Mouse (Mus musculus) brown adipose tissue, adult 24 weeks (tissue): ENCODE results near the gene Rpl37a. TPM values are rescaled to one million over a fixed set of nuclear protein-coding genes. Genes with fewer than 3 reads are reported as not detected.

Source experiments
- H3K27ac ChIP-seq: fragments of 200-500 bp; replicated peaks from 2 replicates; pipeline ENCODE4 v1.5.1; 2012; ENCODE audit warnings: low read depth, mild to moderate bottlenecking, low read length
- H3K4me1 ChIP-seq: fragments of 200-500 bp; 2 replicates; pipeline ENCODE4 v1.6.1; 2012; ENCODE audit warnings: low read length, mixed read lengths; ENCODE audit not compliant: control insufficient read depth, insufficient read depth, insufficient read length
- H3K4me3 ChIP-seq: fragments of 200-500 bp; 2 replicates; pipeline ENCODE4 v1.5.1; 2012; ENCODE audit warnings: low read depth, mild to moderate bottlenecking, low read length, moderate library complexity; ENCODE audit not compliant: insufficient read depth
- polyA plus RNA-seq: library from polyadenylated mRNA; stranded (reverse); fragments of >200 nt; gene quantifications from 2 replicates; pipeline ENCODE4 v1.2.4, GENCODE M21; 2012; ENCODE audit not compliant: missing spikeins, insufficient read depth, insufficient read length

The Rpl37a gene
- polyA plus RNA-seq, 1 experiment: 292 TPM

DNA sequence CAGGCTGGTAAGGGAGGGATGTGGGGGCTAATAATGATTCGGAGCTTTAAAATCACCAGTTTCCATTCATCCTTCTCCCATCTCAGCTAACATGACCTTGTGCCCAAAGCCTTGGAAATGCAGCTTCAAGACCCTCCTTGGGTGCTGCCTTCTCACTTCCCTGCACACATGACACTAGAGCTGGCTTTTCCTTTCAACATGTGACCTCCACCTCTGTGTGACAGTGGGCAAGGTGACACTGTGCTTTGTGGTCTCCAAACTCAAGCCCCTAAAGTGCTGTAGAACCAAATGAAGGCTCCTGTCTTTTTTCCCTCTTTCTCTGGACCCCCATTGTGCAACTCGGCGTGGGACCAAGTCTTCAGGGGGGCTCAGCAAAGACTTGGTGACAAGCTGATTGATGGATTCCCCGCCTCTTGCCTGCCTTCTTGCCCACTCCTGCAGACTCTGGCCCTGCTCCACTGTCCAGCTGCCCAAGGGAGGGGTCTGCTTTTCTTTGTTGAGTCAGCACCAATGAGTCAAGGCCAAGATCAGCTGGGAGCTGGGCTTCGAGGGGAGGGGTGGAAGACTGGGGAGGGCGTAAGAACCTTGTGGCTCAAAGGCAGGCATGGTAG, 9.1 kb downstream of the Rpl37a start:
- Histone ChIP-seq H3K4me3 (no peak overlapping the region), H3K27ac (no peak overlapping the region), H3K4me1 (no peaks in the 10 kb centered on the region)

DNA sequence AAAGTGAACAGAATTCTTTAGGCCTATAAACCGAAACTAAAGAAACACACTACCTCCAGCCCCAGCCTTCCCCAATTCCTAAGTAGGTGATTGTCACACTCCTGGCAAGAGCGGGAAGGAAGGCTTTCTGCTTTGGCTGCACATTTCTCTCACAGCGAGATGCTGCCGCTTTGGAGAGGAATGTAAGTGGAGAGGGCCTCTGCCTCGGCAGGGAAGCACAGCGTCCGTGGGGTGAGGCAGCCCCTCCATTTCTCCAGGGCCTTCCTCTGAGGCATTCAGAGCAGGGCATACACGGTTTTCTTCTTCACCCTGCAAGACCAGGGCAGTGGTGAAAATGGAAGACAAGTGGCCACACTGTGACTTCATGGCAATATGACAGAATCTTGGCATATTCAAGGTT, 11.6 kb downstream of the Rpl37a start:
- H3K27ac ChIP-seq: no peak overlapping the region
- H3K4me1 ChIP-seq: no peaks in the 10 kb centered on the region

DNA sequence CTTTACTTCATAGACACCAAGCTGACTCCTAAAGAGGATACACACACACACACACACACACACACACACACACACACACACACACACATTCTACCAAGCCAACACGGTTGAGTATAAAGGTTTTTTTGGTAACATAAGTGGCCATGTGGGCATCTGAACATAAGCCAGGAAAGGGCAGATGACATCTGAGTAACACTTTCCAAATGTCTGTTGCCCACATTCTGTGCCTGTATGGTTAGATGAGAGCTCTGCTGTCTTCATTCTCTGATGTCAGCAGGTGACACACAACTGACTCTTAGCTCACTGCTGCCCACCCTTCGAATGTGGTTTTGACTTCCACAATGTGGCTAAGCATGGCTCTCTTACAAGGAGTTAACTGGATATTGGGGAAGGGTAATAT, 13.3 kb downstream of the Rpl37a start:
- H3K4me3 ChIP-seq: no peak overlapping the region
- H3K4me1 ChIP-seq: no peaks in the 10 kb centered on the region
- no peak overlapping the region for H3K27ac ChIP-seq

More for the DNA sequence above, 11.6 kb downstream of the Rpl37a start:
- no peak overlapping the region for H3K4me3 ChIP-seq

DNA sequence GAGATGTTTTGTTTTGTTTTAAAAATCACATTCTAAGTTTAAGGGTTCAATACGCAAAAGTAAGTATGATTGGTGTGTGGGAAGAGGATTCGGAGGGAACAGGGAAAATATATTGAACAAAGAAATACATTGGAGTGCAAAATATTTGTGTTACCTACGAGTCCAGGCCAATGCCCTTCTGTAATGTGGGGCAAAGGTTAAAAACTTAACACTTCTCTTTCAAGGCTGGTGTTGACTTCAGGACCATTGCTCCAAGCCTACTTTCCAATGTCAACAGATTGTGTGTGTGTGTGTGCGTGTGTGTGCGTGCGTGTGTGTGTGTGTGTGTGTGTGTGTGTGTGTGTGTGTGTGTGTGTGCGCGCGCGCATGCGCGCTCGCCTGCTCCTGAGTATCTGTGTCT, 14.9 kb downstream of the Rpl37a start:
- Histone ChIP-seq H3K4me3 (no peak overlapping the region), H3K4me1 (no peaks in the 10 kb centered on the region), H3K27ac (no peak overlapping the region)

DNA sequence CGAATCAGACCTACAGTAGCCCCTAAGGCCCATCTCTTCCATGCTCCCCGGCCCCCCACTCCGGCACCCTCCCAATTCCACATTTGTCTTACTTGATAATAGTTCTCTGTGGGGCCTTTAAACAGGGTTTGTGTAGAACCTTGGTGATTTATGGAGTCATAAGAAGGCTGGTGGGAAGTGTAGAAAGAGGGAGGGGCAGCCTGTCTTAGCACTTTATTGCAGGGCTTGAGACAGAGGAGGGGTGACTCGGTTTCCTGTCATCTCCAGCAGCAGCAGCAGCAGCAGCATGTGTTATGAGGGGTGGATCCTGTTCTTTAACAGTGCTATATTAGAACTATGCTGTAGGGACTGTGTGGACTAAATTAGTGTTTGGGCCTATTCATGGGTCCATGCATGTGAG, 17.7 kb downstream of the Rpl37a start:
- no peaks in the 10 kb centered on the region for H3K4me1 ChIP-seq
- no peak overlapping the region for H3K27ac ChIP-seq
- no peak overlapping the region for H3K4me3 ChIP-seq

DNA sequence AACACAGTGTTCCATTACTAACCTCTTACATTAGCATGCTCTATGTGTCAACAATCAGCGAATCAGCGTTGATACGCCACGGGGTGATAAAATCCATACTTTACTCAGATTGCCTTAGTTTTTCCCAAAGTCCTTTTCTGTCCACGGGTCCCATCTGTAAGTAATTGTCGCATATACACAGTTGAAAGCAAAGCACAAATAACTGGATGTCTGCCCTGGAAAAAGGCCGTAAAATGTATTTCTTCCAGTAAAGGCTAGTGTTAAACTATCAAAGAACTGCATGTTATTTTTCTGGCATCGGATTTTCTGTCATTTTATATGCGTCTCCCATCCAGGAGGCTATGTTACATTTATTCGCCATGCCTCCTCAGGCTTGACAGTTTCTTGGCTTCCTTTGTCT, 19.0 kb downstream of the Rpl37a start:
- no peak overlapping the region for H3K27ac ChIP-seq
- H3K4me1 ChIP-seq: no peaks in the 10 kb centered on the region
- no peak overlapping the region for H3K4me3 ChIP-seq

DNA sequence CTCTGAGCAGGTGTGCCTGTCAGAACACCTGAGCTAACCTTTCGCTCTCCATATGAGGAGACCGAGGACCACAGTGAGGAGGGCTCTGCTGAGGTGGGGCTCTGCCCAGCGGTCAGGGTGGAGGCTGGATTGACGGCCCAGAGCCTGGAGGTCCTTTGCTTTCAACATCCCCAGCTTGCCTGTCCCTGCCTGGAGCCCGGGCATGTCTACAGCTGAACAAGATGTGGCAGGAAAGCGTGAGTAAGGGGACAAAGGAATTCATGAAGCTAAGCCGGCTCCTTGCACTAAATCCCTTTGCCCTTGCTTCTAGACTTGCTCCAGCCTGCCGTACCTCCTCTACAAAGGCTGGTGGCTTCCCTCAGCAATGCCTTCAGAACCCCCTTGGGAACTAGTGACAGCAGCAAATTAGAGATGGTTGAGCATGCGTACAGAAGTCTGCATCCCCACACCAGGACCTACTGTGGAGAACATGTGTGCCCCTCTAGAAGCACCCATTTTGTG, 22.2 kb downstream of the Rpl37a start:
- no peaks in the 10 kb centered on the region for H3K4me1 ChIP-seq
- no peak overlapping the region for H3K27ac ChIP-seq
- H3K4me3 ChIP-seq: no peak overlapping the region

DNA sequence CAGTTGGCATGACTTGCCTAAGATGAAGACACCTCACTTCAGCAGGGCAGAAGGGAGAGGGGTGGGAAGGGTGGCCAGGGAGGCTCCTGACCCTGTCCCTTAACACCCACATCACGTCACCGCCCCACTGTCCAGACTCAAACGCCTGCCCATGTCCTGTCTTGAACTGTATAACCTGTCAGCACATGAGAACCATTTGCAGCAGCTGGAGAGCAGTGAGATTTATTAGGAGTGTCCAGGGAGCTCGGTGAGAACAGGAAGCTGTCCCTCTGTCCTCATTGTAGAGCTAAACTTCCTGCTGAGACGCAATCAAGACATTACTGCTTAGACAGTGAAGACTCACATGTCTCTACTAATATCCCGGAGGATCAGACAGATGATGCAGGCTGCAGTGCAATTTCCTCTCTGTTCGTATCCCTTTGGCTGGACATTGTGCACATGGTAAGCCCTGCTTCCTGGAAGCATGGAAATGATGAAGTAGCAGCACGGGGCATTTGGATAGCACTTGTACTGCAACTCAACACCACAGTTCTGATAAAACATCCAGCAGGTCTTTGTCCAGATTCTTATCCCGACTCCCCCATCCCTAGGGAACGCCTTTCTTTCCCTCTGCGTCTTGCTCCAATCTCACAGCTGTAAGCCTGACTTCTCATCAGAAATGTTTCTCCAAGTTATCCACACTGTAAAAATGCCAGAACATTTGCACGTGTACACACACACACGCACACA, 25.5 kb downstream of the Rpl37a start:
- no peaks in the 10 kb centered on the region for H3K4me1 ChIP-seq
- H3K27ac ChIP-seq: no peak overlapping the region
- H3K4me3 ChIP-seq: no peak overlapping the region

DNA sequence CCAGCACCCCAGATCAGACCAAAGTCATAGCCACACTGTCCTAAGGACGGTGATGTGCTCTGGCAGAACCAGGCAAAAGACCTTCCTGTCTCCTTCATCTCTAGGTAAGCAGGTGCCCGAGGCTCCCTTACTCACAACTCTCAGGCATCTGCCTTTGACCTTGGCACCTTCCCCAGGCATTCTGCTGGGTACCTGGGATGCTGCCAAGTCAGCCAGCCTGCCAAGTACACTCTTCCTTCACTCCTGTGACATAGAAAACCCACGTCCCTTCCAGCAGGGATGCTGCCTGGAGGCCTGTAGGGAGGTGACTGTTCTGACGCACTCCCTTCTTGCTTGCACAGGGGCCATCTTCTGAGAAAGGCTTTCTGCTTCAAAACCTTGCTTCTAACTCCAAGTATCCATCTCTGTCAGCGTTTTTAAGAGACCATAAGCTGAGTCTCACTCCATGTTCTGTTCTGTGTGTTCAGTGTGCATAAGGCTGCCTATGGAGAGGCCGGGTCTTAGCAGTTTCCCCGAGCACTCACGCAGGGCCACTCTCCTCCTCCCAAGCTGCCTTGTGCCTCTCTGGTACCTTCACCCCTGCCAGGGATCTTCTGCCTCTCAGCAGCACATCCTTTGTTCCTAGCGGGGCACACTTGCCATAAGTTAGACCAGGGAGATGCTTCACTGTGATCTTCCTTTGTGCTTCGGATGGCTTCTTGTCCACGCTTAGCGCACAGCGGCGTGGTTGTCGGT, 28.0 kb downstream of the Rpl37a start:
- no peaks in the 10 kb centered on the region for H3K4me1 ChIP-seq
- H3K27ac ChIP-seq: no peak overlapping the region
- H3K4me3 ChIP-seq: no peak overlapping the region

DNA sequence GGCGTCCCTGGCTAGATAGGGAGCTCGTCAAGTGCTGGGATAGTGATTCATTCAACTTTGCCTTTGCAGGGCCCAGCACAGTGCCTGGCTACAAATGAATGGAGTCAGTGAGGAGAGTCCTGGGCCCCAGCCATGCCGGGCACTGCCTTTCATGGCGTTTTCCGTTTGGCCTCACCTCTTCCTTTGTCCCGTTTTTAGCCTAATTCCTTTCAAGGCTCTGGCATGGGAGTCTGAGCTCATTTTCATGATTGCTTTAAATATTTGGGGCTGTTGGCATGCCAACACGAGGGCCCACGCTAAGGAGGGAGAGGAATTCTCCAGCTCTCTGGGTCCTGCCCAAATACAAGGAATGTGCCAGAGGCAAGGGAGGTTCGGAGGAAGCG, 28.6 kb downstream of the Rpl37a start:
- H3K4me1 ChIP-seq: no peaks in the 10 kb centered on the region
- H3K27ac ChIP-seq: no peak overlapping the region
- H3K4me3 ChIP-seq: no peak overlapping the region

DNA sequence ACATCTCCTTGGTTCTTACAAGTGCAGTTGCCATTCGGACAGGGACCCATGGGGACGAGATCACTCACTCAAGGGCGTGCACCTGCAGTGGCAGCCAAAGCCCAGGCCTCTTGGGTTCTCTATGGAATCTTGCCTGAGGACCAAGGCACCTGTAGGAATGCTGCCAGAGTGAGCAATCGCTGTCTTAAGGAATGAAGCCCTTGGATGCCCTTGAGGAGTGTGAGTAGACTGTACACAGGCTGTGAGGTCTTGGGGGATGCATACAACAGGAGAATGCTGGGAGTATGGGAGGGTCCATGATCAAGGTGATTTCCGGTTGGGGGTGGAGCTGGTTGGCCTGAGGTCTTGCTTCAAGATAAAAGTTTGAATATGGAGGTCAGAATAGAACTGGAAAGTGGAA, 30.3 kb downstream of the Rpl37a start:
- Histone ChIP-seq H3K4me1 (no peaks in the 10 kb centered on the region), H3K4me3 (no peak overlapping the region), H3K27ac (no peak overlapping the region)

DNA sequence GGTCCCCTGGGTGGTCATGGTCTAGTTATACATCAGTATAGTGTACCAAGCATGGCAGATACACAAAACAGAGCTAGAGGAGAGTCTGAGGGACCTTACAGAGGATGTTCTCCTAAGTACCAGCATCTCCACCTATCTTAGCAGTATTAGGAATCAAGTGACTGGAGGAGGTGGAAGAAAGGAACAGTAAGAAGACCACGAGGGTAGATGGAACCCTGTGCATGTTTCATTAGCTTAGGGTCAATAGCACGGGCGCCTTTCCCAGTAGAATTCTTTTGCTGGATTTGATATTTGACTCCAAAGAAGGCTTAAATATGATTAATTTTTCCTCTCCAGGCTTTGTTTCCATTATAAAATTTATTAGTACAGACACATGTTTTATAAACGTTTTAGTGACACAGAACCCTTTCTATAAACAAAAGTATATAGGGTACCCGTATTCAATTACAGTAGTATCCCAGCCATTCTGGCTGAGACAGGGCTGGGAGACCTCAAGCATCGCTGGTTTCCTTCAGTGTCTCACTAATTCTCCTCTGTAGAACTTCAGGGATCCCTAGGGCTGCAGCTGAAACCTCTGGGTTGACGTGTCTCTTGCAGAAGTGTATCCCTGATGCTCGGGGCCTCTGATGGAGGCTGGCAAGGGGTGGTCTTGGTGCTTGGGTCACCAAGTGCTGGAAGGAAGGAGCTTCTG, 33.9 kb downstream of the Rpl37a start:
- H3K4me3 ChIP-seq: no peak overlapping the region
- H3K4me1 ChIP-seq: no peaks in the 10 kb centered on the region
- H3K27ac ChIP-seq: no peak overlapping the region

DNA sequence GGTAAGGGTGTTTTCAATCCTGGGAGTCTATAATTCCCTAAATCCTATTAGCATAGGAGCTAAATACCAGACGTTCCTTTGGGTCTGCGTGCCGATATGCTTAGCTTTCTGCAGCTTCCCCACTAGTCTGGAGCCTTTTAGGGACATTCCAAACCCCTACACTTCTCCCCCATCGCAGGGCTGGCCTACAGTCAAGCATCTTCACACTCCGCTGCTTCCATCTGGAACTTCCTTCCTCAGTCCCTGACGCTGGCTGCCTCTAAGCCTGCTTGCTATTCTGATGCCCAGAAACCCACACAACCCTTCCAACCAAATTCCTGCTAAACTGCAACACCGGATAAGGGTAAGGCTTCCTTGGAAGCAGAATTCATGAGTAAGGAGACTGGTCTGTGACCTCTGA, 35.3 kb downstream of the Rpl37a start:
- Histone ChIP-seq H3K27ac (no peak overlapping the region), H3K4me1 (no peaks in the 10 kb centered on the region), H3K4me3 (no peak overlapping the region)

DNA sequence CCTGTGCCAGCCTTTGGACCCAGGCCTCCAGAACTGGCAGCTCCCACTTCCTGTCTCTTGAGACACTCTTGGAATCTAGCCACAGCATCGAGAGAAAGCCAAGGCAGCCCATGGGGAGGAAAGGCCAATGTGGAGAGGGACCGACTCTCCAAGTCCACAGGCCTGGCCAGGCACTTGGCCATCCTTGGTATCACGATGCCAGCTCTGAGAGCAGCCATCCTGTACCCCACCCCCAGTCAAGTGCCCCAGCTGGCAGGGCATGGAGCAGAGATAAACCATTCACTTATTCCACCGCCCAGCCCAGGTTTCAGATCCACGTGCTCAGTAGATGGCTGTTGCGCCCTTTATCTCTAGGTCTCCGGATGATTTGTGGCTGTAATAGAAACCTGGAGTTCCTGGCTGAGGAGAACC, 40.3 kb downstream of the Rpl37a start:
- Histone ChIP-seq H3K4me3 (no peak overlapping the region), H3K4me1 (no peaks in the 10 kb centered on the region), H3K27ac (no peak overlapping the region)

DNA sequence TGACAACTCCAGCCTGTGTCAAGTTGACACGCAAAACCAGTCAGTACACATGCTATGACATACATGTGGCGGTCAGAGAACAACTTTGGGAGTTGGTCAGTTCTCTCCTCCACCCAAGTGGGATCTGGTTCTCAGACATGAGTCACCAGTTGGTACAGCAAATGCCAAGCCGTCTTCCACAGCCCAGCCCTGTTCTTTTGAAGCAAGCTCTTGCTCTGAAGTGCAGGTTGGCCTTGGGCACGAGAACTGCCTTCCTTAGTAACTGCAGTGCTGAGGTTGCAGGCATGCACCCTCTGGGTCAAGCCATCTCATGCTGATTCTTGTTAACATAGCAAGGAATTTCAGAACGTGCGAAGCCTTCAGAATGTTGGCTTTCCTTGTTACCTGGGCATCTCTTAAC, 42.1 kb downstream of the Rpl37a start:
- H3K4me1 ChIP-seq: no peaks in the 10 kb centered on the region

More for the DNA sequence above, 42.1 kb downstream of the Rpl37a start:
- no peak overlapping the region for H3K4me3 ChIP-seq
- no peak overlapping the region for H3K27ac ChIP-seq
